Mouse (Mus musculus): ENCODE results near the gene Cpz.

The Cpz gene

DNA sequence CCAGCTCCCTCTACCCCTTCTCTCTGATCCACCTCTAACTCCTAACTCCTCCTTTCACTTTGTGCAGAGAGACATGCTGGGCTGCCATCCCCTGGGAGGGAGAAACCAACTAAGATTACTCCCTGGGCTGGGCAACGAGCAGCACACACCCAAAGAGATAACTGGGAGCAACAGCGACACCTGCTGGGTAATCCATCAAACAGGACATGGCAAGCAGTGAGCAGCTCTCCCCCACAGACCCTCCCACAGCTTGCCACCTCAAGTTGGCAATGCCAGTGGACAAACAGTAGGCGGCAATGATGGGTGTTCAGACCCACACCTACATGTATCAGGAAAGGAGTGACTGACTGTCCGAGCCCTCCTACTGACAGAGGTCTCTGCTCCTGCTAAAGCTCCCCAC lies 4.9 kb upstream of the Cpz start:
- peak; percentile 18 for DNase-seq (ENCODE audit: low read depth, low spot score)

DNA sequence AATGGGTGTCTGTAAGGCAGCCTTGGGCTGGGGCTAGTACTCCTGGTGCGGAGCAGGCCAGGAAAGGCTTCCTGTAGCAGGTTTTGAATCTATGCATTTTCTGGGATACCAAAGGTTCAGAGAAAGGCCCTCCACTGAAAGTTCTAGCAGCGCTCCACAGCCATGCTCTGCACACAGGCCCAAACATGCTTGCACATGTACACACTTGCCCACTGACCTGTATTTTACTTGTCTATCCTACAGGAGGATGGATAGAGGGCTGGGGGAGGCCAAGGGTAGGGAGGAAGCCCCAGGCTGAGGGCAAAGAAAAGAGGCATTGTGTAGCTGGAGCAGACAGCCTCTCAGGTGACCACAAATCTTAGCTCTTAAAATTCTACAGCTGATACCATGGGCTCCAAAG lies 1.1 kb downstream of the Cpz start:
- no peak for DNase-seq (ENCODE audit: low read depth, low spot score)

DNA sequence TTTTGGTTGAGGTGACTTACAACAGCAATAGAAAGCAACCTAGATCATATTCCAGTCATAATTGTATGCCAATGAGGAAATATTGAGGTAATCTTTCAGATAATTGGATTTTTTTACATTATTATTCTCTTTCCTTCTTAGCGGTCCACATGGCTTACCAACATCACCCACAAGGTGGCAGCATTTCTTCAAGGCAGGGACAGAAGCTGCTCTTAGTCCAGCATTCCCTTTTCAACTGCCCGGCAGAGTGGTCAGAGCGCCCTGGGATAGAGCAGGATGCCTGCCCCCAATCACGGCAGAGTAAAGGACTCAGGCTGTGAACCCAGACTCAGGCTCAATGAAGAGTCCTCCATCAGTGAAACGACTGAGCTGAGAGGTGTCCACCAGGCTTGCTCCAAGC lies 1.8 kb downstream of the Cpz start:
- DNase-seq (ENCODE audit: low read depth, low spot score), result no peak

DNA sequence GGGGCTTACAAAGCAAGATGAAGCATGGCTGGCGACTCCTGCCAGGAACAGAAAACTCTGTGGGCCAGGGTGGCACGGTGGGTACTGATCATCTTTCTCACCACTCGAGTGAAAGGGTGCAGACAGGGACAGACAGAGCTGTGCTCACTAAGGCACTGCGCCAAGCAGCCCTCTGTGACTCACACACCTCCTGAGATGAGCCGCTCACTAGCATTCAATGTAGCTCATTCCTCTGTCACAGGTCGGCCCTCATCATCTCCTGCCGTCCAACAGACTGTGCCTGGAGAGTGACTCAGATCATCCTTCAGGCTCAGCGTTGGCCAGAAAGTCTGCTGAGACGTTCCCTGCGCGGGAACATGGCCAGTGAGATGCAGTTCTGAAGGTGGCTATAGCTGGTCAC lies 8.7 kb downstream of the Cpz start:
- no peak for DNase-seq (ENCODE audit: low read depth, low spot score)

DNA sequence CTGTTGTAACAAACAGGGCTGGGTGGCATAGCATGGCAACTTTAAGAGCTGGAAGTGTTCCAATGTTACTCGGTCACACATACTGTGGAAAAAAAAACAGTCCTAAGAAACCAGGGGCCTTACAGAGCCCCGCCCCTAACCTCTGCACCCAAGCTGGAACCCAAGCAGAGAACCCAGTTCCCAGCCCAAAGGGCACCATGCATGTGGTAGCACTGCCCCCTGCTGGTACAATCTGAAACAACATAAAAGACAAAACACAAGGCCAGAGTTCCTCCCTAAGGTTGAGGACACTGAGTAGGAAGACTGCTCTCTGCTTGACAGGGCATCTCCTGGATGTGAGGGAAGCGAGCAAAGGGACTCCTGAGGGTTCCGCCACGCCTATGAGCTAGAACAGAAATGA lies 14.9 kb downstream of the Cpz start:
- peak; percentile 15 for DNase-seq (ENCODE audit: low read depth, low spot score)

DNA sequence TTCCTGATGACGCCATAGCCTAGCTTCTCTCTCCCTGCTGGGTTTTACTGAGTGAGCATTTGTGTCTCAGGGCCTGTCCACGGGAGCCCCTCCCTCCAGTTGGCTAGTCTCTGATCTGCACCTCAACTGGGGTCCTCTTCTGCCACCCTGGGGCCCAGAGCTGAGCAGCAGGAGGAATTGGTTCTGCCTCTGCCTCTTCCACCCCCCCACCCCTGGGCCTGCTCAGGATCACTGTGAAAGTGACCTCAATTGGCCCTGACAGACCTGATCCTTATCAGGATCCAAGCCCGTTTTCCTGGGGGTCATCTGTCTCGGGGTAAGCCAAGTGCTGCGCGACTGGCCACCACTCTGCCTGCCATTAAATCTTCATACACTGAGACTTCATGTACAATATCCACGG lies 20.5 kb downstream of the Cpz start:
- no peak for DNase-seq (ENCODE audit: low read depth, low spot score)

DNA sequence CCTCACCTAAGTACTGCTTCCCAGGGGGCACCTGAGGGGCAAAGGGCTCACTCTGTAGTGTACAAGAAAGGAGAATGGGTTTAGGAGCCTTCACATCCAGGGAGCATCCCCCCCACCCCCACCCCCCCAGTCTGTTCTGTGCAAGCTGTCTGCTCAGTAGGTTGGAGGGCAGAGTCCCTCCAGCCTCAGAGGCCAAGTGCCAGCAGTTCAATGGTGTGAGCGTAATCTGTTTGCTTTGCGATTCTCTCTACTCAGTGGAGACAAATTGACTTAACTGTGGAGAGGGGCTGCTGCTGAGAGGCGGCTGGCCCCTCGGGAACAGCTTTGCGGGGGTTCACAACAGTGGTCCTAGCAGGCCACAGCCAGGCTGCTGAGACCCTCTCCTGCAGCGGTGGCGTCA lies 28.2 kb downstream of the Cpz start:
- DNase-seq (ENCODE audit: low read depth, low spot score), result no peak

DNA sequence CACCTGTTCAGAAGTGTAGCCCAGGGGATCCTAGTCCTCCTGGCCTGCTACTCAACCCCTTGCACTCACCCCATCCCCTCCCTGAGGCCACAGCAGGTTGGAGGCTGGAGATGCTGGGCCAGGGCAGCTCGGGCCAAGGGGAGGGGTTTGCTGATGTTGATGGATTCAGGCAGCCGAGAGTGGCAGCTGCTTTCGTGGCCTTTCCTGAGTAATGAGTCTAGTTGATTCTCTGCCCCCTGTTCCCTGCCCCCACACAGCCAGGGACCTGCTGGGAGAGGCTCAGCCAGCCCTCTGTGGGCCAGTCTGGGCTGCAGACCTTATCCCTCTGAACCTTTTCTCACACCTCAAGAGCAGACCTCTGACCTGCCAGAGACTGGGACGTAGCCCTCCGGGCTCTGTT lies 29.5 kb downstream of the Cpz start:
- DNase-seq (ENCODE audit: low read depth, low spot score), result no peak

DNA sequence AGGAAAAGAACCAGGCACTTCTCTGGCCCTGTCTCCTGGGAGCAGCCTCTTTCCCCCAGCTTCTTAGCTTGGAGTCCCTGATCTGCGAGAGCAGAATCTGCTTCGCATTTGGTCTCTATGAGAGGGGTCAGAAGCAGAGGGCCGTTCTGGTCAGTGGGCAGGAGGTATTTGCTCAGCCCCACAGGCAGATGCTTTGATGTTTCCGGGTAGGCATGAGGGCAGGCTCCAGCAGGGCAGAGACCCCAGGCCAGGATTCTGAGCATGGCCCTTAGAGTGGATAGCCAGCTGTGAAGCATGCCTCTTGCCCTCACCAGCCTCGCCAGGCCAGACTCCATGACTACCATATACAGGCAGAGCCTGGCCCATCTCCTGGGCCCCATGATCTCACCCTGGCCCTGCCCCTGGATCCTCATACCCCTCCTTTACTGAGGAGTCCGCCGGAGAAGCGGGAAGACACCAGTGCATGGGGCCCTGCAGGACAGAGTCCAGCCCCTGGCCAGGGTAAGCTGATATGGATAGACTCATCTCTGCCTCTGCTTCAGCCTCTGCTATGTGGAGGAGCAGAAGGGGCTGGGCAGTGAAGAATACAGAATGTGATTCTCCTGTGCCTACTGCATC lies 30.6 kb downstream of the Cpz start:
- no peak for DNase-seq (ENCODE audit: low read depth, low spot score)

DNA sequence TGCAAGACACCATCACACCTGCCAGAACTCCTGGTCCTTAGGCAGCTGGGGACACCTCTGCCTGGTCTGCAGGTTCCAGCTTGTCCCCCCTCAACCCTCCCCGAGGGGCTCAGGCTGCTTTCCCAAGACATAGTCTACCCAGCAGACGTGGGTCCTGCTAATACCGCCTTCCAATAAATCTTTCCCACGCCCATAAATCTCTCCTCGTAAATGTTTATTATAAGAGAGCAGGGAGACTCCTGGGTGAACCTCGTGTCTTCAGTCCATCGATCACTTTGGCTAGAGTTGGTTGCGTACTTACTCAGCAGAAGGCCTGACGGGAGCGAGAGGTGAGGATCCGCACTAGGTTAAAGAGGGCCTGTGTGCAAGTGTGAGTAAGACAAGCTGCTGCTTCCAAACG lies 31.7 kb downstream of the Cpz start:
- no peak for DNase-seq (ENCODE audit: low read depth, low spot score)

DNA sequence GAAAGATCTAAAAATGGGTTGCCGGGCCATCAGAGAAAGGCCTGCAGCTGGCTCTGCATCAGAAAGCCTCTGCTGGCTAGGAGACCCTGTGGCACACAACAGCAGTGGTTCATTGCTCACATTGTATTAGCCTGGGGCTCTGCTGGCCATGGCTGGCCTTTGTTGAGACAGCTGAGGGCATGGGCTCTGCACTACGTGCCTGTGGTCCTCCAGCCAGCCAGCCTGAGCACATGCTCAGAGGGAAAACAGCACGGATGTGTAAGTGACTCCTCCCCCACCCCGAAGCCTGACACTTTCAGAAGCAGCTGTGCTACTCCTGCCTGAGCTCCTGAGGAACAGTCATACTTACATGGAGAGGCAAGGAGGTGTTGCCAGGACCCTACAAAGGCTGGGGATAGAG lies 46.0 kb downstream of the Cpz start:
- DNase-seq (ENCODE audit: low read depth, low spot score), result no peak

DNA sequence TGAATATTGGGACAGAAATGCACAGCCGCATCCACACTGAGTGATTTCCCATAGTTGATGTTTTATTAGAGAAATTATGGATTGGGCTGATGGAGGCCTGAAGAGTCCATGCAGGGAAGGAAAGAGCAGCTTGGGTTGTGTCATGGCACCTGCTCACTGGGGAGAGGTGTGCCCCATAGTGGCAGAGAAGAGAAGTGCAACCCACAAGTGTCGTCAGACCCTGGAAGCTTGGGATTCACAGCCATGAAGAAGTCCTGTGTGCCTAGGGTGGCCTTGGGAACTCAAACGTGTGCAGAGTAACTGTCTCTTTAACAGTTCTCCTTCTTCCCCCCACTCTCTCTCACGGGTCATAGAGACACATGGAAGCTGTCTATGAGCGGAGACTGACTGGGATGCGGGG lies 50.3 kb downstream of the Cpz start:
- no peak for DNase-seq (ENCODE audit: low read depth, low spot score)

DNA sequence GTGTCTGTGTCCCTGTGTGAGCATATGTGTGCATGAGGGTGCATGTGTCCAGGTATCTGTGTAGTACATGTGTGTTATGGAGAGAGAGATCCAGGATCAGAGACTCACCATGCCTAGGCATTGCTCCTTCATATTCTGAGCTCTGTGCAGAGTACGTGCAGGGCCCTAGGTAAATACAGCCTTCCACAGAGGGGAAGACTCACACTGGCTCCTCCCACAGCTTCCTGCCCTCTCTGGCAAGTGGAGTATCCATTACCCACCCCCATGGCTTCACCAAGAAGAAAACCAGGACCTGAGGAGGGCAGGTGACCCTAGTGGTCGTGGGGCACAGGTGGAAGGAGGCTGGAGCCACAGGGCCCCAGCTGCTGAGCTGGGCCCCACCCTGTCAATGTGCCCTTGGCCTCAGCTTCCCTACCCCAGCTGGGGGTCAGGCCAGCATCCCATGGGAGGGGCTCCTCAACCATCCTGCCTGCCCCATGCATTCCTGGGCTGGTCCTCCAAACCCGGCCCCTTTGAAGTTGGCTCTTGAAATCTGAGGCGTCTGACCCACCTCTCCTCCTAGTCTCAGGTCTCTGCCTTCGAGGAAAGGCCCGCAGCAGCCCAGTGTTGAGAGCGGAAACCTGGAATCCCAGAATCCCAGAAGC lies 54.5 kb downstream of the Cpz start:
- DNase-seq (ENCODE audit: low read depth, low spot score), result no peak

DNA sequence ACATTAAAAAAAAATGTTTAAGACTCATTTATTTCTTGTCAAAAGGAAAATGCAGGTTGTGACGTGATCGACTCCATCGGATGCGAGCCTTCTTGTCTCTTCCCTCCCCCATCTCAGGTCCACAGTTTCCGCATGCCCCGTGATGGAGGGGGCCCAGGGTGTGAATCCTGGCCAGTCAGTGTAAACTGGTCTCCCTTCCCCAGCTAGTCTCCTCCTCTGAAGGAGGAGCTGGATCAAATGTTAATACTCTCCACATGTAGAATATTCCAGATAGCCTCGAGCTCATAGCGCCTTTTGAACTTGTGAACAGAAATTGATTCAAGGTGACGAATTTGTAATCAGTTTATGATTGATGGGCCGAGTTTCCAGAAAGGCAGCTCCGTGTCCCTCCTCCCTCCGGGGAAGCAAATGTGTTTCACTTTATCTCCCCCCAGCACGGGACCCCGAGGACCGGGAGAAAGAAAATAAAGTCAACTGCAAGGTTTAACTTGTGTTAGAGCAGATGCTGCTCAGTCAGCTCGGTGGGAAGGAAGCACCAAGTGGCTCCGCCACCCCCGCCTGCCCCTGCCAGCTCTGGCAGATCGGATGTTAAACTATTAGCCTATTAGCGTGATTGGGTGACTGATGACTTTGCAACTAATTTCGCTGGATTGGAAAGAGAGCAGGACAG lies 59.4 kb downstream of the Cpz start:
- no peak for DNase-seq (ENCODE audit: low read depth, low spot score)

DNA sequence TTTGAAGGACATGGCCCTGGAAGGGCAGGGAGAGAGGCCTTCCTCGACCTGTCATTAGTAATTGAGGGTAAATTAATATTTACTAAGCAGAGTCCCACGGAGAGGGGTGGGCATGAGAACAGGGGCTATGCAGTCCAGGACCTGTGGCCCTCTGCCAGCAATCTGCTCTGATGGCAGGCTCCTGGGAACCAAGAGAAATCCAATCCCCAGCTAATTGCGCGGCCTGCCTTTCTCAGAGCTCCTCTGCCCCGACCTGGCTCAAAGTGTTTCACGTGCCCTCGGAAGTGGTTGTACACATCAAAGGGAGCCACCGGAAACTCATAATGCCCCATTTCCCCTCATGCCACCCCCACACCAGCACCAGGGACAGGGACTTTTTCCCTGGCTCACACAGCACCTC lies 63.4 kb downstream of the Cpz start:
- DNase-seq (ENCODE audit: low read depth, low spot score), result peak; percentile 43

DNA sequence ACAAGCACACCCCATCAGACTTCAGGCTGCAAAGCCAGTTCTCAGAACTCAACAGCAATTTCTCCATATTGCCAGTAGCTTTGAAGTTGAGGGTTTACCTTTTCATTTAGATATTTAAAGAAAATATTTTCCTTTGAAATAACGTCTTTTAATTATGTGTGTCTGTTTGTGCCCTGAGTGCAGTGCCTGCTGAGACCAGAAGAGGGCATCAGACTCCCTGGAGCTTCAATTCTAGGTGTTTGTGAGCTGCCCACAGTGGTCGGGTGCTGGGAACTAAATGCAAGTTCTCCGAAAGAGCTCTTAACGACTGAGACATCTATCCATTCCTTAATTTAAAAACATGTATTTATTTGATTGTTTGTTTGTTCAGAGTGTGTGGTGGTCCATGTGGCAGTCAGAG lies 65.7 kb downstream of the Cpz start:
- DNase-seq (ENCODE audit: low read depth, low spot score), result no peak

DNA sequence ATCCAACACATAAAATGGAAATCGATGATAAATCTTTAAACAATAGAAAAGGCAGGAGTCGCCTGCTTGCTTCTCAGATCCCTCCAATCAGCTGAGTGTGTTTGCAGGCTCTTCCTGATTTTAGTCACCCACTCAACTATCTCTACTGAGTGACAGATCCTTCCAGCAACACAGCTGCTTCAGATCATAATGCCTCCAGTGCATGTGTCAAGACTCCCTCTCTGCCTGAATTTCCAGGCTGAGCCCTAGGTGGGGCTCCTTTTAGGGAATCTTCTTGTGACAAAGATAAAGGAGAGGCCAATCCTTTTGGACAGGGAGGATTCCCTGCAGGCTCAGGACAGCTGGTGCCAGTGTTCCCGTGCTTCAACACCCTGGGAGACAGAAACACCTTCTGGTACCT lies 67.2 kb downstream of the Cpz start:
- DNase-seq (ENCODE audit: low read depth, low spot score), result no peak

DNA sequence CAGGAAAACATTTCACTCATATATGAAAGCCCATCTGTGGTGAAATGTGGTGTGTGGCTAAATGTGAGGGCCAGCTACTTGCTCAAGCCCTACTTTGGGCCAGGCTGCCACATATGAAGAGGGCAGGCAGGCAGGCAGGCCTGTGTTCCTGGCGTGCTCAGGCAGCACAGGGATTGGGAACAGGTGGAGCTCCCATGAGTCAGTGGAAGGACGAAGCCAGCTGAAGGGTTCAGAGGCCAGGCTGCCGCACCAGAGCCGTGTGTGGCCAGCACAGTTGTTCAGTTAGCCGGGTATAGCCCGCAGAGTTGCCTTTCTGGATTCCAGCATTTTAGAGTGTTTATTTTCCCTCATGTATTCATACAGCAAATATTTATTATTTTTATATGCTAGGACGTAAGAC lies 68.1 kb downstream of the Cpz start:
- no peak for DNase-seq (ENCODE audit: low read depth, low spot score)

DNA sequence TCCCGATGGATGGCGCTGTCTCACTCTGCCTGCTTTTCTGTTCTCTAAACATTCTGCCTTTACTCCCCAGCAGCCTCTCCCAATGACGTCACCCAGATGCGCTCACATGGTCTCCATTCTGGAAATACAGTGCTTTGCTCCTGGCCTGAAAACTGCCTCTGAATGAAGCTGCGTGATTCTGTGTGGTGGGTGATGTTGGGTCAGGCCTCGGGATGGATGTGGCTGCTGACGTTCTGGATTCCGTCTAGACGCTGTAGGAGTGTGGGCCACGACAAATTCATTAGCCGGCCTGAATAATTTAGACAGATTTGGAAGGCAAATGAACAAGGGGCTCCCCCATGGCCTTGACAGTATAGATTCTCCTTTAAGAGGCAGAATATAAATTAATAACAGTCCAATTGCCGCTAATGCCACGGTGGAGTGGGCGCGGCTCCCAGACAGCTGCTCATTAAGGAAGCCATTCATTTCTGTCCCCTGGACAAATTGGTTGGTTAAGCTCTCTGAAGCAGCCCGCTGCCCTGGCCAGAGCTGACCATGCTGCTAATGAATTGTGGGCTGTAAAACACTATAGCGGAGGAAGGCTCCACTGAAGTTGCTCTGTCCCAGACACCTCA lies 71.2 kb downstream of the Cpz start:
- DNase-seq (ENCODE audit: low read depth, low spot score), result no peak

Measured in CD4-positive helper T cell, adult 2 months (primary cell).